Mouse (Mus musculus) MEL (cell line): ENCODE measurements around the gene Hdac4.

Source experiments
- GATA1 ChIP-seq: IDR thresholded peaks from 2 replicates; pipeline ENCODE4 v1.6.1; 2011; ENCODE audit warnings: low read depth, low read length, improper control_type of control experiment
- USF1 ChIP-seq: IDR thresholded peaks from 2 replicates; pipeline ENCODE4 v1.6.1; 2014; ENCODE audit warnings: low read depth, mild to moderate bottlenecking, inconsistent platforms, low read length, improper control_type of control experiment, moderate library complexity

GRCm38 (mm10) chr1:92060532-92061064 is 134.9 kb downstream of the Hdac4 start:
- peak; percentile 52 for TF ChIP-seq GATA1
- peak; percentile 62; the same call in 1 of the 2 replicates for TF ChIP-seq USF1
